Mouse (Mus musculus) hindbrain, embryonic 15.5 days (tissue): Measurements from ENCODE around the gene Ankrd28. TPM values are rescaled to one million over a fixed set of nuclear protein-coding genes. Genes with fewer than 3 reads are reported as not detected.

ENCODE experiments used
- ATAC-seq: fragments of 200-750 bp; cut with Nextera tagmentation; 2 replicates; pipeline ENCODE4 v1.8.0; 2017; ENCODE audit warnings: low read depth, moderate number of reproducible peaks, moderate TSS enrichment; ENCODE audit not compliant: low FRiP score
- H3K27ac ChIP-seq: fragments of 300-500 bp; sonication (generic); replicated peaks from 2 replicates; pipeline ENCODE4 v1.5.1; 2015; ENCODE audit warnings: mild to moderate bottlenecking, inconsistent platforms
- H3K27me3 ChIP-seq: fragments of 300-500 bp; sonication (generic); 2 replicates; pipeline ENCODE4 v1.6.1; 2015; ENCODE audit warnings: control low read depth, inconsistent platforms
- H3K36me3 ChIP-seq: fragments of 300-500 bp; sonication (generic); 2 replicates; pipeline ENCODE4 v1.6.1; 2015; ENCODE audit warnings: control low read depth, inconsistent platforms
- H3K4me1 ChIP-seq: fragments of 300-500 bp; sonication (generic); replicated peaks from 2 replicates; pipeline ENCODE4 v1.6.1; 2015; ENCODE audit warnings: control low read depth, inconsistent platforms
- H3K4me2 ChIP-seq: fragments of 300-500 bp; sonication (generic); 2 replicates; pipeline ENCODE4 v1.6.1; 2015; ENCODE audit warnings: moderate library complexity, mild to moderate bottlenecking, inconsistent platforms
- H3K4me3 ChIP-seq: fragments of 300-500 bp; sonication (generic); 2 replicates; pipeline ENCODE4 v1.5.1; 2015; ENCODE audit warnings: mild to moderate bottlenecking, inconsistent platforms
- H3K9ac ChIP-seq: fragments of 300-500 bp; sonication (generic); 2 replicates; pipeline ENCODE4 v1.6.1; 2015; ENCODE audit warnings: inconsistent platforms
- H3K9me3 ChIP-seq: fragments of 300-500 bp; sonication (generic); 2 replicates; pipeline ENCODE4 v1.6.1; 2016; ENCODE audit warnings: control low read depth, inconsistent platforms
- WGBS: fragments of 180-500 bp; shearing (Covaris S2); methylation state at CpG from one replicate; pipeline ENCODE4 v1.1.7; 2015; 5-methylcytosine and 5-hydroxymethylcytosine counted together
- polyA plus RNA-seq: library from polyadenylated mRNA; unstranded; fragments of >200 nt; fragmentation: Nextera tagmentation; extraction: Ambion mirVana; gene quantifications from 2 replicates; pipeline ENCODE4 v1.2.1, GENCODE M21; 2015

Gene Ankrd28
- polyA plus RNA-seq, 1 experiment from 2014 or later, result 11.0 TPM

- Histone ChIP-seq H3K27ac (no peak overlapping the region), H3K4me3 (no peak overlapping the region), H3K27me3 (no peaks in the 10 kb centered on the region), H3K4me1 (no peaks in the 10 kb centered on the region), H3K9me3 (no peaks in the 10 kb centered on the region), H3K4me2 (no peak overlapping the region), H3K36me3 (peaks cover 32% of the 10 kb centered on the region), H3K9ac (no peak overlapping the region)
- no peak for ATAC-seq
- 90% methylated on average over 3 of the region's 3 CpGs for WGBS
Measured at GRCm38 (mm10) chr14:31696985-31697303, 133.5 kb downstream of the Ankrd28 start.

GRCm38 (mm10) chr14:31696206-31696984 is 134.1 kb downstream of the Ankrd28 start:
- Histone ChIP-seq H3K4me2 (no peak overlapping the region), H3K9me3 (no peaks in the 10 kb centered on the region), H3K4me3 (no peak overlapping the region), H3K4me1 (no peaks in the 10 kb centered on the region), H3K36me3 (peaks cover 28% of the 10 kb centered on the region), H3K9ac (no peak overlapping the region), H3K27ac (no peak overlapping the region), H3K27me3 (no peaks in the 10 kb centered on the region)
- no peak for ATAC-seq
- 92% methylated on average over 9 of the region's 9 CpGs for whole genome bisulfite sequencing

- Histone ChIP-seq H3K4me2 (no peak overlapping the region), H3K4me3 (no peak overlapping the region), H3K27me3 (no peaks in the 10 kb centered on the region), H3K27ac (no peak overlapping the region), H3K9me3 (no peaks in the 10 kb centered on the region), H3K9ac (no peak overlapping the region), H3K36me3 (peaks cover 7% of the 10 kb centered on the region; the same call in 1 of the 2 replicates), H3K4me1 (no peaks in the 10 kb centered on the region)
- WGBS, result 88% methylated on average over 6 of the region's 6 CpGs
- no peak for ATAC-seq
Measured at GRCm38 (mm10) chr14:31692536-31692935, 137.9 kb downstream of the Ankrd28 start.

GRCm38 (mm10) chr14:31686231-31686630 is 144.2 kb downstream of the Ankrd28 start:
- no peak overlapping the region for H3K27ac ChIP-seq
- ATAC-seq, result no peak
- H3K4me2 ChIP-seq, result no peak overlapping the region
- no peaks in the 10 kb centered on the region for H3K4me1 ChIP-seq
- 100% methylated on average over 1 of the region's 1 CpGs for WGBS
- H3K27me3 ChIP-seq, result no peaks in the 10 kb centered on the region
- no peaks in the 10 kb centered on the region for H3K9me3 ChIP-seq
- H3K36me3 ChIP-seq, result no peaks in the 10 kb centered on the region
- H3K9ac ChIP-seq, result no peak overlapping the region
- no peak overlapping the region for H3K4me3 ChIP-seq

GRCm38 (mm10) chr14:31685680-31686079 is 144.8 kb downstream of the Ankrd28 start:
- 89% methylated on average over 10 of the region's 10 CpGs for WGBS
- Histone ChIP-seq H3K4me2 (no peak overlapping the region), H3K36me3 (no peaks in the 10 kb centered on the region), H3K9ac (no peak overlapping the region), H3K9me3 (no peaks in the 10 kb centered on the region), H3K4me3 (no peak overlapping the region), H3K27ac (no peak overlapping the region), H3K27me3 (no peaks in the 10 kb centered on the region), H3K4me1 (no peaks in the 10 kb centered on the region)
- no peak for ATAC-seq

GRCm38 (mm10) chr14:31684343-31685040 is 146.0 kb downstream of the Ankrd28 start:
- H3K36me3 ChIP-seq, result no peaks in the 10 kb centered on the region
- H3K9ac ChIP-seq, result no peak overlapping the region
- H3K4me1 ChIP-seq, result no peaks in the 10 kb centered on the region
- H3K4me3 ChIP-seq, result no peak overlapping the region
- H3K27me3 ChIP-seq, result no peaks in the 10 kb centered on the region
- no peaks in the 10 kb centered on the region for H3K9me3 ChIP-seq
- no peak overlapping the region for H3K4me2 ChIP-seq
- 79% methylated on average over 7 of the region's 7 CpGs for WGBS
- H3K27ac ChIP-seq, result no peak overlapping the region
- no peak for ATAC-seq

GRCm38 (mm10) chr14:31683610-31684009 is 146.8 kb downstream of the Ankrd28 start:
- Histone ChIP-seq H3K4me1 (no peaks in the 10 kb centered on the region), H3K9ac (no peak overlapping the region), H3K4me3 (no peak overlapping the region), H3K9me3 (no peaks in the 10 kb centered on the region), H3K27ac (no peak overlapping the region), H3K27me3 (no peaks in the 10 kb centered on the region), H3K4me2 (no peak overlapping the region), H3K36me3 (no peaks in the 10 kb centered on the region)
- ATAC-seq, result no peak
- WGBS, result 75% methylated on average over 2 of the region's 2 CpGs

GRCm38 (mm10) chr14:31681931-31682555 is 148.4 kb downstream of the Ankrd28 start:
- Histone ChIP-seq H3K36me3 (no peaks in the 10 kb centered on the region), H3K4me1 (no peaks in the 10 kb centered on the region), H3K9ac (no peak overlapping the region), H3K4me2 (no peak overlapping the region), H3K9me3 (no peaks in the 10 kb centered on the region), H3K4me3 (no peak overlapping the region), H3K27me3 (no peaks in the 10 kb centered on the region), H3K27ac (no peak overlapping the region; the same call in 1 of the 2 replicates)
- no peak for ATAC-seq
- 46% methylated on average over 5 of the region's 5 CpGs for WGBS

GRCm38 (mm10) chr14:31681291-31681690 is 149.2 kb downstream of the Ankrd28 start:
- ATAC-seq, result no peak

GRCm38 (mm10) chr14:31680656-31681055 is 149.8 kb downstream of the Ankrd28 start:
- Histone ChIP-seq H3K9me3 (no peaks in the 10 kb centered on the region), H3K27me3 (no peaks in the 10 kb centered on the region), H3K36me3 (no peaks in the 10 kb centered on the region), H3K27ac (no peak overlapping the region), H3K4me3 (no peak overlapping the region), H3K4me2 (no peak overlapping the region), H3K4me1 (no peaks in the 10 kb centered on the region), H3K9ac (no peak overlapping the region)
- no peak for ATAC-seq
- 97% methylated on average over 3 of the region's 3 CpGs for WGBS

More at GRCm38 (mm10) chr14:31681291-31681690, 149.2 kb downstream of the Ankrd28 start:
- no peaks in the 10 kb centered on the region for H3K4me1 ChIP-seq
- H3K27ac ChIP-seq, result no peak overlapping the region
- no peaks in the 10 kb centered on the region for H3K36me3 ChIP-seq
- WGBS, result 81% methylated on average over 9 of the region's 9 CpGs
- no peaks in the 10 kb centered on the region for H3K27me3 ChIP-seq
- H3K9ac ChIP-seq, result no peak overlapping the region
- no peak overlapping the region for H3K4me2 ChIP-seq
- H3K4me3 ChIP-seq, result no peak overlapping the region
- H3K9me3 ChIP-seq, result no peaks in the 10 kb centered on the region

GRCm38 (mm10) chr14:31671635-31672320 is 158.7 kb downstream of the Ankrd28 start:
- H3K4me3 ChIP-seq, result no peak overlapping the region
- H3K36me3 ChIP-seq, result 0 out of 2 replicates have a peak, but pooled peaks cover 4% of the 10 kb centered on the region
- H3K4me1 ChIP-seq, result peaks cover 12% of the 10 kb centered on the region
- ATAC-seq, result no peak
- no peak overlapping the region for H3K9ac ChIP-seq
- no peaks in the 10 kb centered on the region for H3K27me3 ChIP-seq
- H3K4me2 ChIP-seq, result no peak overlapping the region
- H3K27ac ChIP-seq, result no peak overlapping the region
- 45% methylated on average over 10 of the region's 10 CpGs for WGBS
- H3K9me3 ChIP-seq, result no peaks in the 10 kb centered on the region
